Mouse (Mus musculus): ENCODE results near the gene R3hdm2. TPM values are rescaled to one million over a fixed set of nuclear protein-coding genes. Genes with fewer than 3 reads are reported as not detected.

The R3hdm2 gene
- polyA plus RNA-seq, 1 experiment from 2014 or later, result 43.3 TPM

GRCm38 (mm10) chr10:127407391-127407790 is 27.3 kb downstream of the R3hdm2 start:
- ATAC-seq (ENCODE audit: low FRiP score, low read depth), result no peak
- H3K4me3 ChIP-seq, result no peak overlapping the region
- H3K4me2 ChIP-seq (replicated peaks), result no peak overlapping the region
- H3K9ac ChIP-seq, result no peak overlapping the region
- no peak overlapping the region for H3K27ac ChIP-seq
- no peaks in the 10 kb centered on the region for H3K27me3 ChIP-seq
- peaks cover 19% of the 10 kb centered on the region for H3K36me3 ChIP-seq
- no peaks in the 10 kb centered on the region for H3K9me3 ChIP-seq
- 58% methylated on average over 4 of the region's 4 CpGs for WGBS
- H3K4me1 ChIP-seq, result no peaks in the 10 kb centered on the region

GRCm38 (mm10) chr10:127412101-127412500 is 32.0 kb downstream of the R3hdm2 start:
- H3K4me1 ChIP-seq, result peaks cover 6% of the 10 kb centered on the region; the same call in 1 of the 2 replicates
- 64% methylated on average over 5 of the region's 5 CpGs for WGBS
- no peak overlapping the region for H3K27ac ChIP-seq

GRCm38 (mm10) chr10:127412776-127413175 is 32.6 kb downstream of the R3hdm2 start:
- H3K4me1 ChIP-seq, result peaks cover 6% of the 10 kb centered on the region; the same call in 1 of the 2 replicates
- H3K9me3 ChIP-seq, result no peaks in the 10 kb centered on the region
- no peak overlapping the region for H3K4me2 ChIP-seq (replicated peaks)
- peaks cover 13% of the 10 kb centered on the region; the same call in 1 of the 2 replicates for H3K36me3 ChIP-seq
- H3K27me3 ChIP-seq, result no peaks in the 10 kb centered on the region
- no peak overlapping the region for H3K27ac ChIP-seq
- 70% methylated on average over 2 of the region's 2 CpGs for WGBS
- ATAC-seq (ENCODE audit: low FRiP score, low read depth), result no peak
- H3K9ac ChIP-seq, result no peak overlapping the region
- no peak overlapping the region for H3K4me3 ChIP-seq

More at GRCm38 (mm10) chr10:127412101-127412500, 32.0 kb downstream of the R3hdm2 start:
- Histone ChIP-seq H3K36me3 (peaks cover 13% of the 10 kb centered on the region; the same call in 1 of the 2 replicates), H3K4me2 (replicated peaks) (no peak overlapping the region), H3K9ac (no peak overlapping the region), H3K4me3 (no peak overlapping the region), H3K9me3 (no peaks in the 10 kb centered on the region), H3K27me3 (no peaks in the 10 kb centered on the region)
- no peak for ATAC-seq (ENCODE audit: low FRiP score, low read depth)

- ATAC-seq (ENCODE audit: low FRiP score, low read depth), result no peak
- Histone ChIP-seq H3K4me1 (peaks cover 6% of the 10 kb centered on the region; the same call in 1 of the 2 replicates), H3K4me3 (no peak overlapping the region), H3K9me3 (no peaks in the 10 kb centered on the region), H3K36me3 (peaks cover 13% of the 10 kb centered on the region; the same call in 1 of the 2 replicates), H3K27me3 (no peaks in the 10 kb centered on the region), H3K27ac (no peak overlapping the region), H3K9ac (no peak overlapping the region), H3K4me2 (replicated peaks) (no peak overlapping the region)
- 82% methylated on average over 1 of the region's 1 CpGs for WGBS
Observed at GRCm38 (mm10) chr10:127413585-127413984, 33.5 kb downstream of the R3hdm2 start.

- H3K9ac ChIP-seq, result no peak overlapping the region
- ATAC-seq (ENCODE audit: low FRiP score, low read depth), result no peak
- 74% methylated on average over 3 of the region's 3 CpGs for WGBS
- no peak overlapping the region for H3K4me2 ChIP-seq (replicated peaks)
- no peaks in the 10 kb centered on the region for H3K9me3 ChIP-seq
- peaks cover 10% of the 10 kb centered on the region; the same call in 1 of the 2 replicates for H3K36me3 ChIP-seq
- H3K27me3 ChIP-seq, result no peaks in the 10 kb centered on the region
- H3K4me1 ChIP-seq, result peaks cover 9% of the 10 kb centered on the region; the same call in 1 of the 2 replicates
- no peak overlapping the region for H3K4me3 ChIP-seq
- H3K27ac ChIP-seq, result no peak overlapping the region
Observed at GRCm38 (mm10) chr10:127414141-127414540, 34.0 kb downstream of the R3hdm2 start.

- Histone ChIP-seq H3K27me3 (no peaks in the 10 kb centered on the region), H3K4me2 (replicated peaks) (no peak overlapping the region), H3K4me1 (peaks cover 41% of the 10 kb centered on the region), H3K27ac (no peak overlapping the region), H3K4me3 (no peak overlapping the region), H3K36me3 (no peaks in the 10 kb centered on the region), H3K9me3 (no peaks in the 10 kb centered on the region), H3K9ac (no peak overlapping the region)
- WGBS, result 9% methylated on average over 6 of the region's 6 CpGs
- no peak for ATAC-seq (ENCODE audit: low FRiP score, low read depth)
Observed at GRCm38 (mm10) chr10:127420131-127420530, 40.0 kb downstream of the R3hdm2 start.

GRCm38 (mm10) chr10:127420676-127421353 is 40.7 kb downstream of the R3hdm2 start:
- no peaks in the 10 kb centered on the region for H3K9me3 ChIP-seq
- no peaks in the 10 kb centered on the region for H3K36me3 ChIP-seq
- H3K4me1 ChIP-seq, result peaks cover 41% of the 10 kb centered on the region
- H3K4me2 ChIP-seq (replicated peaks), result no peak overlapping the region
- no peak overlapping the region for H3K9ac ChIP-seq
- ATAC-seq (ENCODE audit: low FRiP score, low read depth), result no peak
- WGBS, result 10% methylated on average over 9 of the region's 9 CpGs
- no peak overlapping the region for H3K4me3 ChIP-seq
- no peaks in the 10 kb centered on the region for H3K27me3 ChIP-seq
- H3K27ac ChIP-seq, result no peak overlapping the region

- ATAC-seq (ENCODE audit: low FRiP score, low read depth), result peak; percentile 48; the same call in 1 of the 2 replicates
- 0 out of 2 replicates have a peak overlapping the region, but pooled peaks have one; percentile 22 for H3K27ac ChIP-seq
- no peak overlapping the region for H3K9ac ChIP-seq
- H3K36me3 ChIP-seq, result no peaks in the 10 kb centered on the region
- H3K4me2 ChIP-seq (replicated peaks), result peak overlapping the region; percentile 38
- WGBS, result 7% methylated on average over 6 of the region's 6 CpGs
- H3K9me3 ChIP-seq, result no peaks in the 10 kb centered on the region
- peaks cover 42% of the 10 kb centered on the region for H3K4me1 ChIP-seq
- H3K4me3 ChIP-seq, result no peak overlapping the region
- no peaks in the 10 kb centered on the region for H3K27me3 ChIP-seq
Observed at GRCm38 (mm10) chr10:127422047-127422446, 41.9 kb downstream of the R3hdm2 start.

GRCm38 (mm10) chr10:127425794-127426193 is 45.7 kb downstream of the R3hdm2 start:
- WGBS, result 67% methylated on average over 2 of the region's 2 CpGs
- Histone ChIP-seq H3K9me3 (no peaks in the 10 kb centered on the region), H3K9ac (no peak overlapping the region), H3K4me2 (replicated peaks) (no peak overlapping the region), H3K4me1 (peaks cover 31% of the 10 kb centered on the region), H3K27me3 (no peaks in the 10 kb centered on the region), H3K36me3 (peaks cover 12% of the 10 kb centered on the region; the same call in 1 of the 2 replicates), H3K27ac (no peak overlapping the region), H3K4me3 (no peak overlapping the region)
- no peak for ATAC-seq (ENCODE audit: low FRiP score, low read depth)

- WGBS, result 28% methylated on average over 2 of the region's 2 CpGs
Observed at GRCm38 (mm10) chr10:127426670-127427069, 46.5 kb downstream of the R3hdm2 start.

GRCm38 (mm10) chr10:127427107-127427506 is 47.0 kb downstream of the R3hdm2 start:
- peaks cover 12% of the 10 kb centered on the region; the same call in 1 of the 2 replicates for H3K36me3 ChIP-seq
- H3K4me3 ChIP-seq, result no peak overlapping the region
- peaks cover 18% of the 10 kb centered on the region for H3K4me1 ChIP-seq
- no peak overlapping the region for H3K4me2 ChIP-seq (replicated peaks)
- H3K9ac ChIP-seq, result no peak overlapping the region
- 77% methylated on average over 1 of the region's 1 CpGs for WGBS
- H3K27me3 ChIP-seq, result no peaks in the 10 kb centered on the region
- no peak for ATAC-seq (ENCODE audit: low FRiP score, low read depth)
- no peaks in the 10 kb centered on the region for H3K9me3 ChIP-seq
- no peak overlapping the region for H3K27ac ChIP-seq

More at GRCm38 (mm10) chr10:127426670-127427069, 46.5 kb downstream of the R3hdm2 start:
- no peak overlapping the region for H3K4me3 ChIP-seq
- H3K4me1 ChIP-seq, result peaks cover 22% of the 10 kb centered on the region
- no peak overlapping the region for H3K9ac ChIP-seq
- no peak for ATAC-seq (ENCODE audit: low FRiP score, low read depth)
- H3K9me3 ChIP-seq, result no peaks in the 10 kb centered on the region
- no peaks in the 10 kb centered on the region for H3K27me3 ChIP-seq
- H3K27ac ChIP-seq, result peak overlapping the region; percentile 52; the same call in 1 of the 2 replicates
- no peak overlapping the region for H3K4me2 ChIP-seq (replicated peaks)
- H3K36me3 ChIP-seq, result peaks cover 12% of the 10 kb centered on the region; the same call in 1 of the 2 replicates

GRCm38 (mm10) chr10:127427987-127428386 is 47.9 kb downstream of the R3hdm2 start:
- Histone ChIP-seq H3K9me3 (no peaks in the 10 kb centered on the region), H3K27ac (no peak overlapping the region), H3K4me3 (no peak overlapping the region), H3K4me1 (peaks cover 11% of the 10 kb centered on the region), H3K36me3 (peaks cover 12% of the 10 kb centered on the region; the same call in 1 of the 2 replicates), H3K27me3 (no peaks in the 10 kb centered on the region), H3K9ac (no peak overlapping the region), H3K4me2 (replicated peaks) (no peak overlapping the region)
- WGBS, result 97% methylated on average over 1 of the region's 1 CpGs
- ATAC-seq (ENCODE audit: low FRiP score, low read depth), result no peak

All from limb, embryonic 13.5 days (tissue).